Mouse (Mus musculus): ENCODE results near the gene Abtb2. TPM values are rescaled to one million over a fixed set of nuclear protein-coding genes. Genes with fewer than 3 reads are reported as not detected.

Gene Abtb2
- polyA plus RNA-seq, 1 experiment from 2014 or later = 15.6 TPM

- Histone ChIP-seq H3K4me3 (ENCODE audit: low read depth, low read length) (no peak overlapping the region), H3K4me1 (ENCODE audit: control insufficient read depth, insufficient read depth, low read length) (peaks cover 8% of the 10 kb centered on the region), H3K9me3 (replicated peaks; ENCODE audit: control insufficient read depth, low read length) (no peaks in the 10 kb centered on the region), H3K36me3 (ENCODE audit: control insufficient read depth, insufficient read depth, low read length) (peaks cover 2% of the 10 kb centered on the region; the same call in 1 of the 2 replicates), H3K27me3 (ENCODE audit: control insufficient read depth, insufficient read depth, low read length) (no peaks in the 10 kb centered on the region), H3K4me2 (no peak overlapping the region), H3K27ac (ENCODE audit: low read depth, low read length) (no peak overlapping the region), H3K9ac (ENCODE audit: low read depth, low read length) (no peak overlapping the region)
- ATAC-seq (replicated peaks; ENCODE audit: insufficient number of reproducible peaks, low FRiP score, low TSS enrichment) = no peak
- WGBS (ENCODE audit: insufficient replicate concordance) = 73% methylated on average over 4 of the region's 4 CpGs
These were observed 128.9 kb downstream of the Abtb2 start for GRCm38 (mm10) chr2:103694777-103695563.

GRCm38 (mm10) chr2:103696177-103696576, 130.1 kb downstream of the Abtb2 start:
- H3K4me1 ChIP-seq (ENCODE audit: control insufficient read depth, insufficient read depth, low read length) = no peaks in the 10 kb centered on the region; the same call in 1 of the 2 replicates
- 76% methylated on average over 3 of the region's 3 CpGs for WGBS (ENCODE audit: insufficient replicate concordance)
- H3K36me3 ChIP-seq (ENCODE audit: control insufficient read depth, insufficient read depth, low read length) = peaks cover 2% of the 10 kb centered on the region; the same call in 1 of the 2 replicates
- H3K4me2 ChIP-seq = no peak overlapping the region
- no peaks in the 10 kb centered on the region for H3K27me3 ChIP-seq (ENCODE audit: control insufficient read depth, insufficient read depth, low read length)
- H3K9ac ChIP-seq (ENCODE audit: low read depth, low read length) = no peak overlapping the region
- no peak overlapping the region for H3K27ac ChIP-seq (ENCODE audit: low read depth, low read length)
- H3K4me3 ChIP-seq (ENCODE audit: low read depth, low read length) = no peak overlapping the region
- no peak for ATAC-seq (replicated peaks; ENCODE audit: insufficient number of reproducible peaks, low FRiP score, low TSS enrichment)
- no peaks in the 10 kb centered on the region for H3K9me3 ChIP-seq (replicated peaks; ENCODE audit: control insufficient read depth, low read length)

- ATAC-seq (replicated peaks; ENCODE audit: insufficient number of reproducible peaks, low FRiP score, low TSS enrichment) = no peak
- no peak overlapping the region for H3K4me2 ChIP-seq
- H3K27ac ChIP-seq (ENCODE audit: low read depth, low read length) = no peak overlapping the region
- H3K4me1 ChIP-seq (ENCODE audit: control insufficient read depth, insufficient read depth, low read length) = no peaks in the 10 kb centered on the region; the same call in 1 of the 2 replicates
- WGBS (ENCODE audit: insufficient replicate concordance) = 82% methylated on average over 12 of the region's 12 CpGs
- no peak overlapping the region for H3K9ac ChIP-seq (ENCODE audit: low read depth, low read length)
- H3K36me3 ChIP-seq (ENCODE audit: control insufficient read depth, insufficient read depth, low read length) = peaks cover 14% of the 10 kb centered on the region
- H3K4me3 ChIP-seq (ENCODE audit: low read depth, low read length) = no peak overlapping the region
- no peaks in the 10 kb centered on the region for H3K9me3 ChIP-seq (replicated peaks; ENCODE audit: control insufficient read depth, low read length)
- H3K27me3 ChIP-seq (ENCODE audit: control insufficient read depth, insufficient read depth, low read length) = no peaks in the 10 kb centered on the region
These were observed 134.4 kb downstream of the Abtb2 start for GRCm38 (mm10) chr2:103700514-103700913.

- H3K36me3 ChIP-seq (ENCODE audit: control insufficient read depth, insufficient read depth, low read length) = peaks cover 18% of the 10 kb centered on the region
- no peaks in the 10 kb centered on the region for H3K9me3 ChIP-seq (replicated peaks; ENCODE audit: control insufficient read depth, low read length)
- no peak overlapping the region for H3K27ac ChIP-seq (ENCODE audit: low read depth, low read length)
- no peak overlapping the region for H3K9ac ChIP-seq (ENCODE audit: low read depth, low read length)
- peaks cover 19% of the 10 kb centered on the region for H3K4me1 ChIP-seq (ENCODE audit: control insufficient read depth, insufficient read depth, low read length)
- H3K27me3 ChIP-seq (ENCODE audit: control insufficient read depth, insufficient read depth, low read length) = no peaks in the 10 kb centered on the region
- 65% methylated on average over 10 of the region's 10 CpGs for WGBS (ENCODE audit: insufficient replicate concordance)
- H3K4me3 ChIP-seq (ENCODE audit: low read depth, low read length) = no peak overlapping the region
- H3K4me2 ChIP-seq = no peak overlapping the region
- ATAC-seq (replicated peaks; ENCODE audit: insufficient number of reproducible peaks, low FRiP score, low TSS enrichment) = no peak
These were observed 137.2 kb downstream of the Abtb2 start for GRCm38 (mm10) chr2:103703336-103703735.

GRCm38 (mm10) chr2:103703865-103704264, 137.8 kb downstream of the Abtb2 start:
- H3K36me3 ChIP-seq (ENCODE audit: control insufficient read depth, insufficient read depth, low read length) = peaks cover 20% of the 10 kb centered on the region

GRCm38 (mm10) chr2:103705826-103706225, 139.7 kb downstream of the Abtb2 start:
- H3K27me3 ChIP-seq (ENCODE audit: control insufficient read depth, insufficient read depth, low read length) = no peaks in the 10 kb centered on the region
- H3K9ac ChIP-seq (ENCODE audit: low read depth, low read length) = no peak overlapping the region
- H3K9me3 ChIP-seq (replicated peaks; ENCODE audit: control insufficient read depth, low read length) = no peaks in the 10 kb centered on the region
- H3K36me3 ChIP-seq (ENCODE audit: control insufficient read depth, insufficient read depth, low read length) = peaks cover 26% of the 10 kb centered on the region
- no peak overlapping the region for H3K4me2 ChIP-seq
- no peak overlapping the region for H3K4me3 ChIP-seq (ENCODE audit: low read depth, low read length)
- H3K4me1 ChIP-seq (ENCODE audit: control insufficient read depth, insufficient read depth, low read length) = peaks cover 19% of the 10 kb centered on the region
- no peak overlapping the region for H3K27ac ChIP-seq (ENCODE audit: low read depth, low read length)
- 83% methylated on average over 4 of the region's 4 CpGs for WGBS (ENCODE audit: insufficient replicate concordance)
- no peak for ATAC-seq (replicated peaks; ENCODE audit: insufficient number of reproducible peaks, low FRiP score, low TSS enrichment)

More at GRCm38 (mm10) chr2:103703865-103704264, 137.8 kb downstream of the Abtb2 start:
- ATAC-seq (replicated peaks; ENCODE audit: insufficient number of reproducible peaks, low FRiP score, low TSS enrichment) = no peak
- H3K27ac ChIP-seq (ENCODE audit: low read depth, low read length) = no peak overlapping the region
- no peak overlapping the region for H3K4me3 ChIP-seq (ENCODE audit: low read depth, low read length)
- H3K9ac ChIP-seq (ENCODE audit: low read depth, low read length) = no peak overlapping the region
- WGBS (ENCODE audit: insufficient replicate concordance) = 55% methylated on average over 4 of the region's 4 CpGs
- no peak overlapping the region for H3K4me2 ChIP-seq
- no peaks in the 10 kb centered on the region for H3K27me3 ChIP-seq (ENCODE audit: control insufficient read depth, insufficient read depth, low read length)
- H3K9me3 ChIP-seq (replicated peaks; ENCODE audit: control insufficient read depth, low read length) = no peaks in the 10 kb centered on the region
- H3K4me1 ChIP-seq (ENCODE audit: control insufficient read depth, insufficient read depth, low read length) = peaks cover 19% of the 10 kb centered on the region

- H3K27me3 ChIP-seq (ENCODE audit: control insufficient read depth, insufficient read depth, low read length) = no peaks in the 10 kb centered on the region
- H3K4me1 ChIP-seq (ENCODE audit: control insufficient read depth, insufficient read depth, low read length) = peaks cover 19% of the 10 kb centered on the region
- H3K4me2 ChIP-seq = no peak overlapping the region
- H3K36me3 ChIP-seq (ENCODE audit: control insufficient read depth, insufficient read depth, low read length) = peaks cover 29% of the 10 kb centered on the region
- WGBS (ENCODE audit: insufficient replicate concordance) = 39% methylated on average over 11 of the region's 11 CpGs
- H3K4me3 ChIP-seq (ENCODE audit: low read depth, low read length) = no peak overlapping the region
- H3K9ac ChIP-seq (ENCODE audit: low read depth, low read length) = no peak overlapping the region
- no peak overlapping the region for H3K27ac ChIP-seq (ENCODE audit: low read depth, low read length)
- no peaks in the 10 kb centered on the region for H3K9me3 ChIP-seq (replicated peaks; ENCODE audit: control insufficient read depth, low read length)
- ATAC-seq (replicated peaks; ENCODE audit: insufficient number of reproducible peaks, low FRiP score, low TSS enrichment) = peak; percentile 73
These were observed 140.1 kb downstream of the Abtb2 start for GRCm38 (mm10) chr2:103706226-103706625.

- no peaks in the 10 kb centered on the region for H3K27me3 ChIP-seq (ENCODE audit: control insufficient read depth, insufficient read depth, low read length)
- ATAC-seq (replicated peaks; ENCODE audit: insufficient number of reproducible peaks, low FRiP score, low TSS enrichment) = no peak
- 0 out of 2 replicates have a peak overlapping the region, but pooled peaks have one; percentile 18 for H3K27ac ChIP-seq (ENCODE audit: low read depth, low read length)
- no peak overlapping the region for H3K4me2 ChIP-seq
- H3K36me3 ChIP-seq (ENCODE audit: control insufficient read depth, insufficient read depth, low read length) = peaks cover 31% of the 10 kb centered on the region
- 73% methylated on average over 6 of the region's 6 CpGs for WGBS (ENCODE audit: insufficient replicate concordance)
- no peaks in the 10 kb centered on the region for H3K9me3 ChIP-seq (replicated peaks; ENCODE audit: control insufficient read depth, low read length)
- H3K4me3 ChIP-seq (ENCODE audit: low read depth, low read length) = no peak overlapping the region
- H3K9ac ChIP-seq (ENCODE audit: low read depth, low read length) = no peak overlapping the region
- H3K4me1 ChIP-seq (ENCODE audit: control insufficient read depth, insufficient read depth, low read length) = peaks cover 19% of the 10 kb centered on the region
These were observed 141.1 kb downstream of the Abtb2 start for GRCm38 (mm10) chr2:103707056-103707776.
